Mouse (Mus musculus) small intestine, adult 2 months (tissue): Measurements from ENCODE around the gene Col7a1. TPM values are rescaled to one million over a fixed set of nuclear protein-coding genes. Genes with fewer than 3 reads are reported as not detected.

Source experiments
- H3K27ac ChIP-seq: fragments of 200-500 bp; 2 replicates; pipeline ENCODE4 v1.5.1; 2012; ENCODE audit warnings: low read depth, low read length, control low read depth, inconsistent platforms; ENCODE audit not compliant: insufficient read depth
- H3K27me3 ChIP-seq: fragments of 200-500 bp; 2 replicates; pipeline ENCODE4 v1.6.1; 2012; ENCODE audit warnings: mild to moderate bottlenecking, moderate library complexity, low read length, inconsistent platforms; ENCODE audit not compliant: control insufficient read depth, insufficient read depth
- H3K36me3 ChIP-seq: fragments of 200-500 bp; 2 replicates; pipeline ENCODE4 v1.6.1; 2012; ENCODE audit warnings: mild to moderate bottlenecking, low read length, control low read depth, inconsistent platforms; ENCODE audit not compliant: control insufficient read depth, insufficient read depth
- H3K4me1 ChIP-seq: fragments of 200-500 bp; 2 replicates; pipeline ENCODE4 v1.6.1; 2012; ENCODE audit warnings: low read length, inconsistent platforms, mixed read lengths; ENCODE audit not compliant: control insufficient read depth, insufficient read depth, insufficient read length
- H3K4me3 ChIP-seq: fragments of 200-500 bp; 2 replicates; pipeline ENCODE4 v1.5.1; 2012; ENCODE audit warnings: low read depth, mild to moderate bottlenecking, control low read depth, inconsistent platforms, low read length, moderate library complexity
- CTCF ChIP-seq: fragments of 200-500 bp; IDR thresholded peaks from 2 replicates; pipeline ENCODE4 v1.5.1; 2012; ENCODE audit warnings: low read depth, mild to moderate bottlenecking, control low read depth, inconsistent platforms, low read length, moderate library complexity, mixed read lengths; ENCODE audit not compliant: insufficient replicate concordance, insufficient read length; ENCODE audit errors: extremely low read depth
- POLR2A ChIP-seq: fragments of 200-500 bp; IDR thresholded peaks from 2 replicates; pipeline ENCODE4 v1.6.1; 2012; ENCODE audit warnings: low read depth, mild to moderate bottlenecking, control low read depth, inconsistent platforms, low read length, moderate library complexity
- WGBS: fragments of 180-500 bp; shearing (Covaris S2); methylation state at CpG from one replicate; pipeline ENCODE4 v1.1.7; 2018; 5-methylcytosine and 5-hydroxymethylcytosine counted together
- polyA plus RNA-seq: library from polyadenylated mRNA; depleted of rRNA; stranded (reverse); fragments of >200 nt; gene quantifications from 2 replicates; pipeline ENCODE4 v1.2.3, GENCODE M21; 2012

The Col7a1 gene
- polyA plus RNA-seq, 1 experiment: 3.4 TPM

DNA sequence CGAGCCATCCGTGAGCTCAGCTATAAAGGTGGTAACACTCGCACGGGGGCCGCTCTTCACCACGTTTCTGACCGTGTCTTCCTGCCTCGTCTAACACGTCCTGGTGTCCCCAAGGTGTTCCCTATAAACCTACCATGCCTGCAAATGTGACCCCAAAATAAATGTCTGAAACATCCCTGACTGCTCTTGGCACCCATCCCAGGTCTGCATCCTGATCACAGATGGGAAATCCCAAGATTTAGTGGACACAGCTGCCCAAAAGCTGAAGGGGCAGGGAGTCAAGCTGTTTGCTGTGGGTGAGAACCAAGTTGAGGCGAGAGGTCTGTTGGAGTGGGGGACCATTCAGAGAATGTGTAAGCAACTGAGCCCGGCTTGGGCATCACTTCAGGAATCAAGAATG lies 1.9 kb downstream of the Col7a1 start:
- Histone ChIP-seq H3K36me3 (peaks cover 3% of the 10 kb centered on the region; the same call in 1 of the 2 replicates), H3K4me1 (no peaks in the 10 kb centered on the region), H3K27me3 (no peaks in the 10 kb centered on the region), H3K4me3 (no peak overlapping the region), H3K27ac (no peak overlapping the region)
- no peak for TF ChIP-seq CTCF
- no peak for TF ChIP-seq POLR2A
- 85% methylated on average over 11 of the region's 11 CpGs for WGBS

DNA sequence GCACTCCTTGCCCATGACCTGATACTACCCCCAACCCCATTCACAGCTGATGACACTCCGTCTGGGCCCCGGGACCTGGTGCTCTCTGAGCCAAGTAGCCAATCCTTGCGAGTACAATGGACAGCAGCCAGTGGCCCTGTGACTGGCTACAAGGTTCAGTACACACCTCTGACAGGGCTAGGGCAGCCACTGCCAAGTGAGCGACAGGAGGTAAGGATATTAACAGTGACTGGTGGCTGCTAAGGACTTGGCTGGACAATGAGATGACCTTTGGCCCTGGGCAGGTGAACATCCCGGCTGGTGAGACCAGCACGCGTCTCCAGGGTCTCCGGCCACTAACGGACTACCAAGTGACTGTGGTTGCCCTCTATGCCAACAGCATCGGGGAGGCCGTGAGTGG lies 2.5 kb downstream of the Col7a1 start:
- no peaks in the 10 kb centered on the region for H3K27me3 ChIP-seq
- 86% methylated on average over 11 of the region's 11 CpGs for WGBS

GRCm38 (mm10) chr9:108963577-108963976 lies 10.2 kb downstream of the Col7a1 start:
- Histone ChIP-seq H3K4me1 (no peaks in the 10 kb centered on the region), H3K27me3 (no peaks in the 10 kb centered on the region), H3K4me3 (no peak overlapping the region), H3K27ac (no peak overlapping the region), H3K36me3 (no peaks in the 10 kb centered on the region)
- TF ChIP-seq POLR2A: no peak
- TF ChIP-seq CTCF: no peak
- WGBS: 72% methylated on average over 3 of the region's 3 CpGs

More for the DNA sequence above, 2.5 kb downstream of the Col7a1 start:
- Histone ChIP-seq H3K36me3 (no peaks in the 10 kb centered on the region), H3K4me1 (no peaks in the 10 kb centered on the region), H3K4me3 (no peak overlapping the region), H3K27ac (no peak overlapping the region)
- TF ChIP-seq CTCF: no peak
- no peak for TF ChIP-seq POLR2A

DNA sequence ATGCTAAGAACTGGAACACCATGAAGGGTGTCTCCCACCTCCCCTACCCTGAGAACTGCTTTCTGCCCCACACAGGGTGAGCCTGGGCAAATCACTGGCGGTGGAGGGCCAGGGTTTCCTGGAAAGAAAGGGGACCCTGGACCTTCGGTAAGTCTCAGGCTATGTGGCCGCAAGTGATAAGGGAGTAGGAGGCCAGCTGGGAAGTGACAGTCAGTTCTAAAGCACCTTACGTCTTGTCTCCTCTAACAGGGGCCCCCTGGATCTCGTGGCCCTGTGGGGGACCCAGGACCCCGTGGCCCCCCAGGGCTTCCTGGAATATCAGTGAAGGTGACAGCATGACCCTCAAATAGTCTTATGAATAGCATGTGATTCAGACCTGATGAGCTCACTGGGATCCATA lies 11.0 kb downstream of the Col7a1 start:
- WGBS: 65% methylated on average over 6 of the region's 6 CpGs

GRCm38 (mm10) chr9:108970623-108971022 lies 17.2 kb downstream of the Col7a1 start:
- H3K4me3 ChIP-seq: no peak overlapping the region
- H3K27me3 ChIP-seq: no peaks in the 10 kb centered on the region
- no peaks in the 10 kb centered on the region for H3K4me1 ChIP-seq
- no peak overlapping the region for H3K27ac ChIP-seq
- TF ChIP-seq CTCF (no peak), POLR2A (no peak)
- WGBS: 60% methylated on average over 8 of the region's 8 CpGs
- H3K36me3 ChIP-seq: no peaks in the 10 kb centered on the region

More for the DNA sequence above, 11.0 kb downstream of the Col7a1 start:
- Histone ChIP-seq H3K4me3 (no peak overlapping the region), H3K36me3 (no peaks in the 10 kb centered on the region), H3K4me1 (no peaks in the 10 kb centered on the region), H3K27me3 (no peaks in the 10 kb centered on the region), H3K27ac (no peak overlapping the region)
- no peak for TF ChIP-seq POLR2A
- no peak for TF ChIP-seq CTCF

GRCm38 (mm10) chr9:108976483-108976882 lies 23.1 kb downstream of the Col7a1 start:
- Histone ChIP-seq H3K4me3 (no peak overlapping the region), H3K4me1 (no peaks in the 10 kb centered on the region), H3K27me3 (no peaks in the 10 kb centered on the region), H3K36me3 (no peaks in the 10 kb centered on the region), H3K27ac (no peak overlapping the region)
- TF ChIP-seq POLR2A (no peak), CTCF (no peak)
- WGBS: 71% methylated on average over 9 of the region's 9 CpGs

DNA sequence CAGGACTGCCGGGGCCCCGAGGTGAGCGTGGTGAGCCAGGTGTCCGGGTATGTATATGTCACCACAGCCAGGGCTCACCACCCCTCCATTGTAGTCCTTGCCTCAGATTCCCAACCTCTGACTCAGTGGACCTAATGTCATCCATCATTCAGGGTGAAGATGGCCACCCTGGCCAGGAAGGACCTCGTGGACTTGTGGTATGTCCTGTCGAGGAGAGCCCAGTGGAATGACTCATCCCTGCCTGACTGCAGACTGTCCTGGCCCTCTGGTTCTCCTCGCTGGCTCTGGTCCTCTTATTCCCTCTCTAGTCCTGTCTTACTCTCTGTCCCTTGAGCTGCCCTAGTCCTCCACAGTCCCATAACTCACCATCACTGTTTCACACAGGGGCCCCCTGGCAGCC lies 24.6 kb downstream of the Col7a1 start:
- no peak overlapping the region for H3K4me3 ChIP-seq
- no peaks in the 10 kb centered on the region for H3K36me3 ChIP-seq
- no peaks in the 10 kb centered on the region for H3K27me3 ChIP-seq
- 65% methylated on average over 7 of the region's 7 CpGs for WGBS
- H3K4me1 ChIP-seq: no peaks in the 10 kb centered on the region
- TF ChIP-seq CTCF (no peak), POLR2A (no peak)
- no peak overlapping the region for H3K27ac ChIP-seq
